Mouse (Mus musculus): ENCODE results near the gene Trim3. TPM values are rescaled to one million over a fixed set of nuclear protein-coding genes. Genes with fewer than 3 reads are reported as not detected.

The Trim3 gene
- 61.8 and 67.0 TPM in 2 replicates for polyA plus RNA-seq (2015; fragmentation: Nextera tagmentation; extraction: Ambion mirVana)

DNA sequence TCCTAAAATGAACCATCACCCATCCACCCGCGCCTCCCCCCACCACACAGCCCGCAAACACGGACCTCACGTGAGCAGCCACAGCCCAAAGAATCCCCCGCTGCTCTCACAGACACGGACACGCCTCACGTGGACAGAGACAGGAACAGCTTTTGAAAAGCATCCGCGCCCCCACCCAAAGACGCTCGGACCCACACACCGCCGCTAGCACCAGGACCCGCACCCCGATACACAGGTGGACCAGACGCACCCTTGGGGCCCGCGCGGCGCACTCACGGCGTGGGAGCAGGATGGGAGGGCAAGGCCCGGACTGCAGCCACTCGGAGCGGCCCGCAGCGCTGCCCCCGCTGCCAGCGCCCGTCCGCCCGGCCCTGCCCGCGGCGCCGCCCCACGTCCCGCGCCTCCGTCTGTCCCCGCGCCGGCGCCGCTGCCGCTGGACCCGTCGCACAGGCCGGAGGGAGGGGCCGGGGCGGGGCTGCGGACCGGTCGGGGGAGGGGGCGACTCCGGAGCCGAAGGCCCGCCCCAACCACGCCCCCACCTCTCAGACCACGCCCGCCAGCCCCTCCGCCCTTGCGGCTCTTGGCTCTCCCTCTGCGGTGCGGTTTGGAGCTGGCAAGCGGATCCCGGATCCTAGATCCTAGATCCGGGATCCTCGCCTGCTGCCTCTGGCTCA lies at the start of gene Trim3:
Gene Trim3 (minus strand): TSS at position 445 of the 674 bp plus-strand sequence.
- Histone ChIP-seq H3K9ac (ENCODE audit: low read length) (peak within 1 kb of the TSS; percentile 90), H3K4me1 (replicated peaks; ENCODE audit: control insufficient read depth, insufficient read depth, low read length) (peaks cover 28% of the 10 kb centered on the region), H3K36me3 (ENCODE audit: control insufficient read depth, insufficient read depth, low read length) (peaks cover 11% of the 10 kb centered on the region), H3K9me3 (ENCODE audit: control insufficient read depth, low read length) (no peaks in the 10 kb centered on the region), H3K27ac (ENCODE audit: low read length) (peak within 1 kb of the TSS; percentile 74), H3K27me3 (ENCODE audit: control insufficient read depth, insufficient read depth, low read depth, low read length) (no peaks in the 10 kb centered on the region), H3K4me3 (ENCODE audit: low read length) (peak within 1 kb of the TSS; percentile 79), H3K4me2 (ENCODE audit: low read depth, low read length) (peak within 1 kb of the TSS; percentile 82)
- under 1% methylated on average over 45 of the region's 71 CpGs for WGBS
- peak; percentile 94 for ATAC-seq (ENCODE audit: low read depth)

DNA sequence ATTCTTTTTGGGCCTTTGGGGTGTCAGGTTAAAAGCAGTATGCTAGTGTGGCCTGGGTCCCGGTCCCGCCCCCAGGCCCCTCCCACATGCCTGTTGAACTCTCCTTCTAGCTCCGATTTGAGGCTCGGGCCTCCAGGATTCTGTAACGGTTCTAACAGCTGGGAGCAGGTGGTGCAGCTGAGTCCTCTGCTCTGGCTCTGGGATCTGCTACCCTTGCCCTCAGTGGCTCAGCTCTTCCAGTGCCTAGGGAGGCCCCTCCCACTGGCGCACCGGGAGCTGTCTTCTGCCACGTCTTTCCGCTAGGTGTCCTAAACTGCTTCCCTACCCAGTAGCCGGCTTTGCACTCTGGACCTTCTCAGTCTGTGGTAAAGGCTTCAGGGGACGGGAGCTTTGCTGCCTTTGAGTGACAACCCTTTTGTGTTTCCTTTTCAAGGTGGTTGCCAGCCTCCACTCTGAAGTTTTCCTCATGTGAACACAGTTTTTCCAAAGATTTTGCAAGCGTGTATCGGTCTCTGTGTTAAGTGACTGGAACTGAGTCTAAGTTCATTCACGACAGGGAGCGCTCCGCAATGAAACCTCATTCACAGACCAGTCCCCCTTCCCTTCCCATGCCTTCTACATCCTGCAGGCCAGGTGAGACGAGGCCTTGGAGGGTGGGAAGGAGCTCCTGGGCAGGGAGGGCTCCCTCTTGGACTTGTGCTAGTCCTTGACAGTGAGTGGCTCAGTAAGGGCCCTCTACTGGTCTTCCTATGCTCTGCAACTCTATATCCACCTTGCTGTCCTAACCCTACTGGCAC lies 17.5 kb upstream of the Trim3 start, which contains the start of gene Dnhd1:
Gene Dnhd1 (plus strand): TSS at position 189 of the 797 bp plus-strand sequence.
- H3K27me3 ChIP-seq (ENCODE audit: control insufficient read depth, insufficient read depth, low read depth, low read length): no peaks in the 10 kb centered on the region
- H3K4me2 ChIP-seq (ENCODE audit: low read depth, low read length): peak within 1 kb of the TSS; percentile 53
- no peaks in the 10 kb centered on the region for H3K9me3 ChIP-seq (ENCODE audit: control insufficient read depth, low read length)
- H3K4me3 ChIP-seq (ENCODE audit: low read length): peak within 1 kb of the TSS; percentile 44
- peaks cover 3% of the 10 kb centered on the region; the same call in 1 of the 2 replicates for H3K4me1 ChIP-seq (replicated peaks; ENCODE audit: control insufficient read depth, insufficient read depth, low read length)
- 2% methylated on average over 17 of the region's 17 CpGs for WGBS
- peak within 1 kb of the TSS; percentile 55 for H3K9ac ChIP-seq (ENCODE audit: low read length)
- H3K36me3 ChIP-seq (ENCODE audit: control insufficient read depth, insufficient read depth, low read length): no peaks in the 10 kb centered on the region; the same call in 1 of the 2 replicates
- no peak within 1 kb of the TSS for H3K27ac ChIP-seq (ENCODE audit: low read length)
- ATAC-seq (ENCODE audit: low read depth): peak; percentile 95

DNA sequence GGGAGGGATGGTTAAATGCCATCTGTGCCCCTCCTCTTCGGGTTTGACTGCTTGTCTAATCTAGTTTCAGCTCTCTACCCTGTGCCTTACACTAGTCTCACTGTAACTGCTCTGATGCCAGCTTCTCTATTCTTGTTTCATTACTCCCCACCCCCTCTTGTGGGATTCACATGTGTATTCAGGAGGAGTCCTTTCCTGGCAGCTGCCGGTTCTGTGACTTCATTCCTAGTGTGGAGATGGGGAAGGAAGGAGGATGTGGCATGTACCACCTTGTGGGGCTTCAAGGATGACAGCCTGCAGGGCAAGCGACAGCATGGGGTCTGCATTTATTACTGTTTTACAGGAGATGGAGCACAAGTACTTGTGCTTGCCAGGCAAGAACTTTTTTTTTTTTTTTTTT lies 8.6 kb upstream of the Trim3 start:
- H3K4me2 ChIP-seq (ENCODE audit: low read depth, low read length): peak overlapping the region; percentile 97
- peaks cover 12% of the 10 kb centered on the region for H3K36me3 ChIP-seq (ENCODE audit: control insufficient read depth, insufficient read depth, low read length)
- H3K9ac ChIP-seq (ENCODE audit: low read length): peak overlapping the region; percentile 26; the same call in 1 of the 2 replicates

DNA sequence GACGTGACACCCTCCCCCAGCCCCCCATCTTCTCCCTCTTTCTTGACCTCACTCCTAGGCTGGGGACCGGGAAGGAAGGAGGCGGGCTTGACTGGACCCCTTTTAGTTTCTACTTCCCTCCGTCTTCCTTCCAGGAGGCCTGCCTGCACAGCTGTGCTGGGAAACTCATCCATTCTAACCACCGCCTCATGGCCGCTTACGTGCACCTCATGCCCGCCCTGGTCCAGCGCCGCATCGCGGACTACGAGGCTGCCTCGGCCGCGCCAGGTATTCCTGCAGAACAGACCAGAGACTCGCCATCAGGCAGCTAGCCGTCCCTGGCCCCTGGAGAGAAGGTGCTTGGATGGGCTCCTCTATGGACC lies 7.5 kb upstream of the Trim3 start:
- Histone ChIP-seq H3K27ac (ENCODE audit: low read length) (peak overlapping the region; percentile 95), H3K4me3 (ENCODE audit: low read length) (peak overlapping the region; percentile 58), H3K9ac (ENCODE audit: low read length) (peak overlapping the region; percentile 80), H3K4me1 (replicated peaks; ENCODE audit: control insufficient read depth, insufficient read depth, low read length) (peaks cover 21% of the 10 kb centered on the region), H3K27me3 (ENCODE audit: control insufficient read depth, insufficient read depth, low read depth, low read length) (no peaks in the 10 kb centered on the region), H3K4me2 (ENCODE audit: low read depth, low read length) (peak overlapping the region; percentile 97), H3K36me3 (ENCODE audit: control insufficient read depth, insufficient read depth, low read length) (peaks cover 14% of the 10 kb centered on the region), H3K9me3 (ENCODE audit: control insufficient read depth, low read length) (no peaks in the 10 kb centered on the region)
- no peak for ATAC-seq (ENCODE audit: low read depth)
- WGBS: under 1% methylated on average over 18 of the region's 18 CpGs

More for the DNA sequence above, 8.6 kb upstream of the Trim3 start:
- Histone ChIP-seq H3K27me3 (ENCODE audit: control insufficient read depth, insufficient read depth, low read depth, low read length) (no peaks in the 10 kb centered on the region), H3K4me1 (replicated peaks; ENCODE audit: control insufficient read depth, insufficient read depth, low read length) (peaks cover 21% of the 10 kb centered on the region), H3K9me3 (ENCODE audit: control insufficient read depth, low read length) (no peaks in the 10 kb centered on the region), H3K27ac (ENCODE audit: low read length) (peak overlapping the region; percentile 95), H3K4me3 (ENCODE audit: low read length) (peak overlapping the region; percentile 58; the same call in 1 of the 2 replicates)
- WGBS: 58% methylated on average over 3 of the region's 3 CpGs
- ATAC-seq (ENCODE audit: low read depth): no peak

DNA sequence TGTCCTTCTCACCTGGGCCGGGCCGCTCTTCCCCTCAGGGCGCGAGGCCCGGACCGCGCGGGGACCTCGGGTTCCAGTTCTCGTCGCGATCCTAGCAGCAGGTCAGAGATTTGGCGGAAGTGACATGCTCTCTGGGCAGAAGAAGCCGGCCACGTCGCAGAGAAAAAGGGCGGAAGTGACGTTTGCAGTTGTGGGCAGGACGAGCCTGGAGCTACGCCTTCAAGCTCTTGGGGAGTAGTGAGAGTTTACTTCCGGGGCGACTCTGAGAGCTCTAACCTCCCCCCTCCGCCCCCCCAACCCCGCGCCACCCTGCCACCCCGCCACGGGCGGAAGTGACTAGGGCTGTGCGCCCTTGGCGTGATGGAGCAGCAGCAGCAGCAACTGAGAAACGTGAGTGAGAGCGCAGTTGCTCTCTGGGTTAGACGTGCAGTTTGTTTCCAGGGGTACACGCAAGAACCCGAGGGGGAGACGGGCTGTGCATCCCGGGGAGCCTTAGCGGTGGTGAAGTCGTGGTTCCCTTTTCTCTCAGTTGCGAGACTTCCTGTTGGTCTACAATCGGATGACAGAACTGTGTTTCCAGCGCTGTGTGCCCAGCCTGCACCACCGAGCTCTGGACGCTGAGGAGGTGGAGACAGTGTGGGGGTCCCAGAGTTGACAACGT lies 7.0 kb upstream of the Trim3 start, which contains the start of the genes Arfip2 and Gm45799:
Gene Arfip2 (minus strand): TSS at position 184 of the 661 bp plus-strand sequence.
Gene Gm45799 (plus strand): TSS at position 320 of the 661 bp plus-strand sequence.
- Histone ChIP-seq H3K4me3 (ENCODE audit: low read length) (peak within 1 kb of the TSS; percentile 58), H3K9ac (ENCODE audit: low read length) (peak within 1 kb of the TSS; percentile 80), H3K4me1 (replicated peaks; ENCODE audit: control insufficient read depth, insufficient read depth, low read length) (peaks cover 21% of the 10 kb centered on the region), H3K27me3 (ENCODE audit: control insufficient read depth, insufficient read depth, low read depth, low read length) (no peaks in the 10 kb centered on the region), H3K36me3 (ENCODE audit: control insufficient read depth, insufficient read depth, low read length) (peaks cover 14% of the 10 kb centered on the region), H3K9me3 (ENCODE audit: control insufficient read depth, low read length) (no peaks in the 10 kb centered on the region), H3K4me2 (ENCODE audit: low read depth, low read length) (peak within 1 kb of the TSS; percentile 97), H3K27ac (ENCODE audit: low read length) (peak within 1 kb of the TSS; percentile 95)
- peak; percentile 96 for ATAC-seq (ENCODE audit: low read depth)
- under 1% methylated on average over 45 of the region's 45 CpGs for WGBS

DNA sequence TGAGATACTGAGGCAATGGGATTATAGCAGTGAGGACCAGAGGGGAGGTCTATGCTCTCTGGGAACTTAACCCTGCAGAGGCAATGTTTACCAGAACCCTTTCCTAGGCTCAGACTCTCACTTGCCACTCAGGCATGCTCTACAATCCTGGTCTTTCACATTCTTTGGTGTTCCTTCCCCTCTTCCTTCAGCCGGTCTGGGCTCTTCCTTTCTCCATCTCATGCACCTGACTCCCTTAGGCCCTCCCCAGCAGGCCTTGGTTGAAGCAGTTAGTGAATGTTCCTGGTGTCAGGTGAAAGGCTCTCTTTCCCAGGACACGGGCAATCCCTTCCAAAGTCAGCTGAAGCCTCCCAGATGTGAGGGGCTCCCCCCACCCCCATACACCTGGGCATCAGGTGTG lies 6.4 kb upstream of the Trim3 start, which contains the start of gene Timm10b:
Gene Timm10b (plus strand): TSS at position 301 of the 400 bp plus-strand sequence.
- H3K9me3 ChIP-seq (ENCODE audit: control insufficient read depth, low read length): no peaks in the 10 kb centered on the region
- 3% methylated on average over 2 of the region's 2 CpGs for WGBS
- H3K4me1 ChIP-seq (replicated peaks; ENCODE audit: control insufficient read depth, insufficient read depth, low read length): peaks cover 21% of the 10 kb centered on the region
- H3K27me3 ChIP-seq (ENCODE audit: control insufficient read depth, insufficient read depth, low read depth, low read length): no peaks in the 10 kb centered on the region
- H3K9ac ChIP-seq (ENCODE audit: low read length): peak within 1 kb of the TSS; percentile 80
- peak within 1 kb of the TSS; percentile 58 for H3K4me3 ChIP-seq (ENCODE audit: low read length)
- peak; percentile 18 for ATAC-seq (ENCODE audit: low read depth)
- H3K4me2 ChIP-seq (ENCODE audit: low read depth, low read length): peak within 1 kb of the TSS; percentile 97
- peak within 1 kb of the TSS; percentile 95 for H3K27ac ChIP-seq (ENCODE audit: low read length)
- H3K36me3 ChIP-seq (ENCODE audit: control insufficient read depth, insufficient read depth, low read length): peaks cover 14% of the 10 kb centered on the region

DNA sequence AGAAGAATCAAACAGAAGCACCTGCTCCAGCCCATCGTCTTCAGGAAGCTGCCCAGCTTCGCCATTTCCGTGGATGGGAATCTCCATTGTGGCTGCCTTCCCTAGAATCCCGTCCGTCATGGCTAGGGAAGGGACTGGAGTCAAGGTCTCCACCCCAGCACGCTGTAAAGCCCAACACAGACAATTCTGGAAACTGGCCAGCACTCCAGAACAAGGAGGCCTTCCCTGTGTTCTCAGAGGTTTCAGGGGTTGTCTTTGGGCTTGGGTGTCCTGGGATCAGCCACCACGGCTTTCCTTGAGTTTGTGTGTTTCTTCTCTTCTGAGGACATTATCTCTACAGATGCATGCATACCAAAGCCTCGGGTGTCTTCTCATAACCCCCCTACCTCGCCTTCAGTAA lies 5.9 kb upstream of the Trim3 start:
- WGBS: 50% methylated on average over 9 of the region's 9 CpGs
- Histone ChIP-seq H3K4me3 (ENCODE audit: low read length) (peak overlapping the region; percentile 58), H3K4me1 (replicated peaks; ENCODE audit: control insufficient read depth, insufficient read depth, low read length) (peaks cover 23% of the 10 kb centered on the region), H3K4me2 (ENCODE audit: low read depth, low read length) (peak overlapping the region; percentile 76), H3K36me3 (ENCODE audit: control insufficient read depth, insufficient read depth, low read length) (peaks cover 14% of the 10 kb centered on the region), H3K9ac (ENCODE audit: low read length) (peak overlapping the region; percentile 76), H3K27me3 (ENCODE audit: control insufficient read depth, insufficient read depth, low read depth, low read length) (no peaks in the 10 kb centered on the region), H3K9me3 (ENCODE audit: control insufficient read depth, low read length) (no peaks in the 10 kb centered on the region), H3K27ac (ENCODE audit: low read length) (no peak overlapping the region; the same call in 1 of the 2 replicates)
- ATAC-seq (ENCODE audit: low read depth): no peak

DNA sequence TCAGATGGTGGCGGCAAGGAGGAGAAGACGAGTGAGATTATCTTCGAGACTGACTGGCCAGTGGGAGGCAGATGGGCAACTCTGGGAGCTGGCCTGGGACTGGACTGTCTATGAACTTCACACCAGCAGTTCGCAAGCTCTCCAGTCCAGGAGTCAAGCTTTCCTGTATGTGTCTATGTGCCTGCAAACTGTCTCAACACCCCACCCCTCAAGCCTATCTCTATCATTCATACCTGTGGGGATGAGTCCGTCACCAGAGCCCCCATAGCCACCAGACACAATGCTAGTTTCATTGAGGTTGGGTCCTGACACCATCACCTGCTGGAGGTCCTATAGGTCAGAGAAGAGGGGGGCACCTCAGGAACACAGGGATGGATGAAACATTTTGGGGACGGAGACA lies 5.4 kb upstream of the Trim3 start:
- no peaks in the 10 kb centered on the region for H3K9me3 ChIP-seq (ENCODE audit: control insufficient read depth, low read length)
- ATAC-seq (ENCODE audit: low read depth): no peak
- H3K4me3 ChIP-seq (ENCODE audit: low read length): no peak overlapping the region
- WGBS: 80% methylated on average over 6 of the region's 6 CpGs
- no peak overlapping the region for H3K27ac ChIP-seq (ENCODE audit: low read length)
- peaks cover 14% of the 10 kb centered on the region for H3K36me3 ChIP-seq (ENCODE audit: control insufficient read depth, insufficient read depth, low read length)
- H3K4me2 ChIP-seq (ENCODE audit: low read depth, low read length): no peak overlapping the region
- no peaks in the 10 kb centered on the region for H3K27me3 ChIP-seq (ENCODE audit: control insufficient read depth, insufficient read depth, low read depth, low read length)
- no peak overlapping the region for H3K9ac ChIP-seq (ENCODE audit: low read length)
- peaks cover 27% of the 10 kb centered on the region for H3K4me1 ChIP-seq (replicated peaks; ENCODE audit: control insufficient read depth, insufficient read depth, low read length)

Data from lung, embryonic 16.5 days (tissue).